Mouse (Mus musculus): ENCODE measurements around the gene Sec24d. TPM values are rescaled to one million over a fixed set of nuclear protein-coding genes. Genes with fewer than 3 reads are reported as not detected.
A peak's percentile ranks its signal among the peaks of the same experiment; 100 is the strongest.
"Not testable (repeated sequence)": the region's sequence is repeated elsewhere in the genome, so short reads cannot be mapped to it uniquely, and the experiment has no call there.

The Sec24d gene
- total and polyA plus RNA-seq, 2 experiments from 2014 or later = 48.8 to 72.0 TPM

DNA sequence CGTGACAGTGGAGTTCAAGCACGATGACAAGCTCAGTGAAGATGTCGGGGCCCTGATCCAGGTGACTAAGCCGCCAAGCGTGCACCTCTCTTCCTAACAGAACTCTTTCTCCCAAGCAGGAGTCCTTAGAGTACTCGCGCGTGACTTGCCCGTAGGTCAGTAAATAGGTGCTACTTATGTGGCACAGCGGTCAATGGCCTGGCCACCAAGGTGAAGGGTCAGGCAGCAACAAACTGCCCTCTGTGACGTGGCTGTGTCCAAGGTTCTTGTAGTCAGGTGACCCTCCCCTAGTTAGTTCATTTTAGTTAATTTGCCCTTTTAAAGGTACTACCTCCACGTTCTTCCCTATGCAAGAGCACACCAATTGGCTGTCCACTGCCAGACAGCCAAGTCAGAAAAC is 86.4 kb downstream of the Sec24d start:
- DNase-seq (ENCODE audit: low spot score) (no peak), ATAC-seq (ENCODE audit: insufficient read depth, low read depth) (no peak)
- Histone ChIP-seq H3K9me3 (replicated peaks; ENCODE audit: control insufficient read depth, low read length) (no peaks in the 10 kb centered on the region), H3K9ac (replicated peaks; ENCODE audit: low read depth, low read length) (no peak overlapping the region), H3K4me1 (ENCODE audit: control insufficient read depth, insufficient read depth) (peaks cover 6% of the 10 kb centered on the region; the same call in 1 of the 2 replicates), H3K36me3 (replicated peaks; ENCODE audit: control insufficient read depth, insufficient read depth, low read length) (peaks cover 84% of the 10 kb centered on the region), H3K4me3 (ENCODE audit: low read depth, low read length) (no peak overlapping the region), H3K27me3 (ENCODE audit: control insufficient read depth, insufficient read depth, low read length) (no peaks in the 10 kb centered on the region), H3K4me2 (ENCODE audit: low read depth, low read length) (no peak overlapping the region), H3K27ac (ENCODE audit: low read depth) (0 out of 2 replicates have a peak overlapping the region, but pooled peaks have one; percentile 33)
- TF ChIP-seq EP300 (IDR thresholded peaks at IDR 0.05; ENCODE audit: low read depth) (no peak), CTCF (IDR thresholded peaks at IDR 0.05; ENCODE audit: low read depth) (no peak)
- whole genome bisulfite sequencing = 93% methylated on average over 12 of the region's 12 CpGs

DNA sequence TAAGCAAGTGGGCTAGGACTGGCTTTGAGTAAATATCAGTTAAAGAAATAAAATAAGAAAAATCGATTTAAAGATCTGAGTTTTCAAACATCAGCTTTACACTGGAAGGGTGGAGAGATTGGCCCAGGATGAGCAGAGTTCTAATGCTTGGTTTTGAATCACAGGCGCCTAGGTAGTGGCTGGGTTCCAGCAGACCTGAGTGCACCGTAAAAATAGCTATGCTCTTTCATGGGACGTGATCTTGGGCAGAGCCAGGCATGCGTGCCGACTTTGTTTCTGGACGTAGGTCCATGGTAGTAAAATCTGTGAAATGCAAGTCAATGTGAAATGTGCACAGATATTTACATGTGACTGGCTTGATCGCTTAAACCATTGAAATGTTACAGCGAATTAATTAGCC is 87.1 kb downstream of the Sec24d start:
- Histone ChIP-seq H3K27ac (ENCODE audit: low read depth) (peak overlapping the region; percentile 33), H3K27me3 (ENCODE audit: control insufficient read depth, insufficient read depth, low read length) (no peaks in the 10 kb centered on the region), H3K36me3 (replicated peaks; ENCODE audit: control insufficient read depth, insufficient read depth, low read length) (peaks cover 84% of the 10 kb centered on the region), H3K9me3 (replicated peaks; ENCODE audit: control insufficient read depth, low read length) (no peaks in the 10 kb centered on the region), H3K9ac (replicated peaks; ENCODE audit: low read depth, low read length) (no peak overlapping the region), H3K4me1 (ENCODE audit: control insufficient read depth, insufficient read depth) (peaks cover 6% of the 10 kb centered on the region; the same call in 1 of the 2 replicates), H3K4me3 (ENCODE audit: low read depth, low read length) (no peak overlapping the region), H3K4me2 (ENCODE audit: low read depth, low read length) (no peak overlapping the region)
- peak; percentile 30 for DNase-seq (ENCODE audit: low spot score)
- 49% methylated on average over 9 of the region's 9 CpGs for WGBS
- ATAC-seq (ENCODE audit: insufficient read depth, low read depth) = peak; percentile 49; the same call in 1 of the 2 replicates
- TF ChIP-seq EP300 (IDR thresholded peaks at IDR 0.05; ENCODE audit: low read depth) (no peak), CTCF (IDR thresholded peaks at IDR 0.05; ENCODE audit: low read depth) (no peak)

DNA sequence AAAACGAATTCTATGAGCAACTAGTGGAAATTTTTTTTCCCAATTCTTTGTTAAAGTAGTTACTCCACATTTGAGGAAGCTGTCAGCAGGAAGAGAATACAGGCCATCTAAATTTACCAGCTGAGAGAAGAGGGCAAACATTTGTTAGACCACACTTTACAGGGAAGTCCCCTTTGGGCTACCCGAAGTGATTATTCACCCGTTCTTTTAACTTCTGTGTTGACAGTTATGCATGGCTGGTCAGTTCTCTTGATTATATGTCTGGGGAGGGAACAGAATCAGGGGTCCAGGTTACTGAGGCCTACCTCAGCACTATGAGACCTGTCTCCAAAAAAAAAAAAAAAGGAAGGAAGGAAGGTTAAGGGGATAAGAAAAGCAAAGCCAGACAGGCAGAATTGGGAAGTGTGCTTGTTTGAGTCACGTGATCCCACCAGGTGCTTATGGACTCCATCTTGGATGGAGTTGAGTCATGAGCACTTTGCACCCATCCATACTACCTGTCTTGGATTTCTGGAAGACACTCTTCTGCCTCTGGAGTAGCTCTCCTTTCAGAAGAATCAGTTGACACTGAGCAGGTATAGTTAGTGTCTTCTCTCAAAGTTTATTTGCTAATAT is 89.2 kb downstream of the Sec24d start:
- TF ChIP-seq EP300 (IDR thresholded peaks at IDR 0.05; ENCODE audit: low read depth) = no peak
- no peak for TF ChIP-seq CTCF (IDR thresholded peaks at IDR 0.05; ENCODE audit: low read depth)
- H3K9ac ChIP-seq (replicated peaks; ENCODE audit: low read depth, low read length) = no peak overlapping the region
- ATAC-seq (ENCODE audit: insufficient read depth, low read depth) = no peak
- WGBS = 61% methylated on average over 4 of the region's 4 CpGs
- no peaks in the 10 kb centered on the region for H3K9me3 ChIP-seq (replicated peaks; ENCODE audit: control insufficient read depth, low read length)
- no peak overlapping the region for H3K27ac ChIP-seq (ENCODE audit: low read depth)
- peaks cover 6% of the 10 kb centered on the region; the same call in 1 of the 2 replicates for H3K4me1 ChIP-seq (ENCODE audit: control insufficient read depth, insufficient read depth)
- no peak overlapping the region for H3K4me2 ChIP-seq (ENCODE audit: low read depth, low read length)
- H3K27me3 ChIP-seq (ENCODE audit: control insufficient read depth, insufficient read depth, low read length) = no peaks in the 10 kb centered on the region
- H3K36me3 ChIP-seq (replicated peaks; ENCODE audit: control insufficient read depth, insufficient read depth, low read length) = peaks cover 86% of the 10 kb centered on the region
- H3K4me3 ChIP-seq (ENCODE audit: low read depth, low read length) = no peak overlapping the region
- no peak for DNase-seq (ENCODE audit: low spot score)

DNA sequence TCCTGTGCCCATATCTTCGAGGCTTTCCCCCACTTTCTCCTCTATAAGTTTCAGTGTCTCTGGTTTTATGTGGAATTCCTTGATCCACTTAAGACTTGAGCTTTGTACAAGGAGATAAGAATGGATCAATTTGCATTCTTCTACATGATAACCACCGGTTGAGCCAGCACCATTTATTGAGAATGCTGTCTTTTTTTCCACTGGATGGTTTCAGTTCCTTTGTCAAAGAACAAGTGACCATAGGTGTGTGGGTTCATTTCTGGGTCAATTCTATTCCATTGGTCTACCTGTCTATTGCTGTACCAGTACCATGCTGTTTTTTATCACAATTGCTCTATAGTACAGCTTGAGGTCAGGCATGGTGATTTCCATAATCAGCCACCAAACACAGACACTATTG is 99.6 kb downstream of the Sec24d start:
- not testable (repeated sequence) for ATAC-seq (ENCODE audit: insufficient read depth, low read depth); H3K27ac ChIP-seq (ENCODE audit: low read depth); H3K9ac ChIP-seq (replicated peaks; ENCODE audit: low read depth, low read length); H3K4me2 ChIP-seq (ENCODE audit: low read depth, low read length); H3K4me1 ChIP-seq (ENCODE audit: control insufficient read depth, insufficient read depth); H3K4me3 ChIP-seq (ENCODE audit: low read depth, low read length); H3K27me3 ChIP-seq (ENCODE audit: control insufficient read depth, insufficient read depth, low read length); DNase-seq (ENCODE audit: low spot score); H3K9me3 ChIP-seq (replicated peaks; ENCODE audit: control insufficient read depth, low read length)
- peaks cover 74% of the 10 kb centered on the region for H3K36me3 ChIP-seq (replicated peaks; ENCODE audit: control insufficient read depth, insufficient read depth, low read length)
- WGBS = 79% methylated on average over 2 of the region's 2 CpGs

DNA sequence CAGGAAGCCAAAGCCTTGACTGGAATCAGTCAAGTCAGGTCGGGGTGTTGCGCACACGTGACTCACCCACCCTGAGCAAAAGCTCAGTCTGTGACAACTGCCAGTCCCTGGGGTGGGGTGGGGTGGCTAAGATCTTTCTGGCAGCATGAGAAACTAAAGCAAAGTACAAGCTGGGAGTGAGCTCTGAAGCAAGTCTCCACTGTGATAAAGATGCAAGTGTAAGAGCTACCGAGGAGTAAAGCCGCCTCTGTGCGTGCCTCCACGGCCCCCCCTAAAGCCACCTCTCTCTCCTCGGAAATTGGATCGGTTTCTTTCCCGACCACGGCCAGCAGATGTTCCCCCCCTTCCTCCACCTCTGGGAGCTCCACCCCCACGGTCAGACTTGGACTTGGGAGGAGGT is 101.9 kb downstream of the Sec24d start:
- Histone ChIP-seq H3K4me1 (ENCODE audit: control insufficient read depth, insufficient read depth) (no peaks in the 10 kb centered on the region), H3K27ac (ENCODE audit: low read depth) (no peak overlapping the region), H3K9ac (replicated peaks; ENCODE audit: low read depth, low read length) (no peak overlapping the region), H3K9me3 (replicated peaks; ENCODE audit: control insufficient read depth, low read length) (no peaks in the 10 kb centered on the region), H3K4me2 (ENCODE audit: low read depth, low read length) (no peak overlapping the region), H3K36me3 (replicated peaks; ENCODE audit: control insufficient read depth, insufficient read depth, low read length) (peaks cover 51% of the 10 kb centered on the region), H3K27me3 (ENCODE audit: control insufficient read depth, insufficient read depth, low read length) (no peaks in the 10 kb centered on the region), H3K4me3 (ENCODE audit: low read depth, low read length) (no peak overlapping the region)
- 84% methylated on average over 12 of the region's 12 CpGs for WGBS
- no peak for TF ChIP-seq CTCF (IDR thresholded peaks at IDR 0.05; ENCODE audit: low read depth)
- TF ChIP-seq EP300 (IDR thresholded peaks at IDR 0.05; ENCODE audit: low read depth) = no peak
- no peak for DNase-seq (ENCODE audit: low spot score)
- no peak for ATAC-seq (ENCODE audit: insufficient read depth, low read depth)

DNA sequence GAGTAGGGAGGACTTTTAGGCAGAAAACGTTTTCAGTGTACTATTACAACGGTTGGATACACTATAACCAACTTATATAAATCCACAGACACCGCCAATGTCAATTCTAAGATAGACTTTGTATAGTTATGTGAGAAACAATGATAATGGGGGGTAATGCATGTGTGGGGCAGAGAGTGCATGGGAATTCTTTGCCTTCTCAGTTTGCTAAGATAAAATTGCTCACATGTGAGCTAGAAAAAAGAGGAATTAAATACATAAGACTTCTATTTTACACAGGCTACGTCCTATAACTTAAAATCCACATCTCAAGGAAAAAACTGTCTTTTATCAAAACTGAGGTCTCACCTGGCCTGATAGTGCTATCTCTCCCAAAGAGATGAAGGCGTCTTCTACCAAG is 103.7 kb downstream of the Sec24d start:
- ATAC-seq (ENCODE audit: insufficient read depth, low read depth) (no peak), DNase-seq (ENCODE audit: low spot score) (no peak)
- Histone ChIP-seq H3K9ac (replicated peaks; ENCODE audit: low read depth, low read length) (no peak overlapping the region), H3K4me1 (ENCODE audit: control insufficient read depth, insufficient read depth) (no peaks in the 10 kb centered on the region), H3K27ac (ENCODE audit: low read depth) (no peak overlapping the region), H3K36me3 (replicated peaks; ENCODE audit: control insufficient read depth, insufficient read depth, low read length) (peaks cover 50% of the 10 kb centered on the region), H3K4me3 (ENCODE audit: low read depth, low read length) (no peak overlapping the region), H3K27me3 (ENCODE audit: control insufficient read depth, insufficient read depth, low read length) (no peaks in the 10 kb centered on the region), H3K9me3 (replicated peaks; ENCODE audit: control insufficient read depth, low read length) (no peaks in the 10 kb centered on the region), H3K4me2 (ENCODE audit: low read depth, low read length) (no peak overlapping the region)
- TF ChIP-seq CTCF (IDR thresholded peaks at IDR 0.05; ENCODE audit: low read depth) = no peak
- TF ChIP-seq EP300 (IDR thresholded peaks at IDR 0.05; ENCODE audit: low read depth) = no peak
- 92% methylated on average over 5 of the region's 5 CpGs for WGBS
